Mouse (Mus musculus) C2C12 (cell line): ENCODE data around the gene N4bp1.

ENCODE experiments used
- CEBPB ChIP-seq: IDR thresholded peaks from one replicate; pipeline ENCODE4 v1.6.1; 2011; ENCODE audit warnings: low read depth, mild to moderate bottlenecking, control low read depth, moderate library complexity
- CTCF ChIP-seq: IDR thresholded peaks from one replicate; pipeline ENCODE4 v1.5.1; 2011; ENCODE audit not compliant: control insufficient read depth, insufficient read depth, insufficient read length
- MAX ChIP-seq: IDR thresholded peaks from one replicate; pipeline ENCODE4 v1.6.1; 2011; ENCODE audit warnings: mild to moderate bottlenecking, control low read depth
- MYOG ChIP-seq: IDR thresholded peaks from one replicate; pipeline ENCODE4 v1.6.1; 2011; ENCODE audit not compliant: control insufficient read depth, insufficient read length; ENCODE audit errors: extremely low read depth
- USF1 ChIP-seq: IDR thresholded peaks from one replicate; pipeline ENCODE4 v1.6.1; 2011; ENCODE audit warnings: low read depth, mild to moderate bottlenecking, control low read depth, moderate library complexity

- no peak for TF ChIP-seq MYOG
- no peak for TF ChIP-seq CTCF
- no peak for TF ChIP-seq USF1
- no peak for TF ChIP-seq CEBPB
- no peak for TF ChIP-seq MAX
Observed at GRCm38 (mm10) chr8:86847091-86847490, 38.0 kb downstream of the N4bp1 start.
